Mouse (Mus musculus) limb, embryonic 14.5 days (tissue): ENCODE results near the gene Ifit2. TPM values are rescaled to one million over a fixed set of nuclear protein-coding genes. Genes with fewer than 3 reads are reported as not detected.

ENCODE experiments used
- ATAC-seq: fragments of 200-750 bp; cut with Nextera tagmentation; 2 replicates; pipeline ENCODE4 v1.8.0; 2017; ENCODE audit warnings: low read depth, moderate number of reproducible peaks, moderate TSS enrichment; ENCODE audit not compliant: low FRiP score
- DNase-seq: peaks from one replicate; pipeline ENCODE4 v3.0.0-alpha.2; 2015; ENCODE audit warnings: low spot score
- H3K27ac ChIP-seq: fragments of 300-500 bp; sonication (generic); replicated peaks from 2 replicates; pipeline ENCODE4 v1.5.1; 2014; ENCODE audit warnings: low read depth, mild to moderate bottlenecking, low read length, moderate library complexity, mixed read lengths
- H3K27me3 ChIP-seq: fragments of 300-500 bp; sonication (generic); 2 replicates; pipeline ENCODE4 v1.6.1; 2014; ENCODE audit warnings: low read length, mixed read lengths; ENCODE audit not compliant: control insufficient read depth, insufficient read depth
- H3K36me3 ChIP-seq: fragments of 300-500 bp; sonication (generic); 2 replicates; pipeline ENCODE4 v1.6.1; 2014; ENCODE audit warnings: mild to moderate bottlenecking, low read length, moderate library complexity, mixed read lengths; ENCODE audit not compliant: control insufficient read depth, insufficient read depth
- H3K4me1 ChIP-seq: fragments of 300-500 bp; sonication (generic); 2 replicates; pipeline ENCODE4 v1.6.1; 2014; ENCODE audit warnings: antibody characterized with exemption, low read length, mixed read lengths; ENCODE audit not compliant: control insufficient read depth, insufficient read depth
- H3K4me2 ChIP-seq: fragments of 300-500 bp; sonication (generic); replicated peaks from 2 replicates; pipeline ENCODE4 v1.6.1; 2014; ENCODE audit warnings: low read depth, mild to moderate bottlenecking, low read length, moderate library complexity; ENCODE audit not compliant: severe bottlenecking
- H3K4me3 ChIP-seq: fragments of 300-500 bp; sonication (generic); replicated peaks from 2 replicates; pipeline ENCODE4 v1.5.1; 2014; ENCODE audit warnings: low read length
- H3K9ac ChIP-seq: fragments of 300-500 bp; sonication (generic); 2 replicates; pipeline ENCODE4 v1.6.1; 2014; ENCODE audit warnings: mild to moderate bottlenecking, low read depth, low read length, moderate library complexity; ENCODE audit not compliant: severe bottlenecking
- H3K9me3 ChIP-seq: fragments of 300-500 bp; sonication (generic); 2 replicates; pipeline ENCODE4 v1.6.1; 2016; ENCODE audit warnings: low read length; ENCODE audit not compliant: control insufficient read depth
- POLR2A ChIP-seq: fragments of 200-500 bp; IDR thresholded peaks from 2 replicates; pipeline ENCODE4 v1.8.0; 2012; ENCODE audit warnings: inconsistent platforms, mild to moderate bottlenecking, moderate library complexity, borderline replicate concordance; ENCODE audit not compliant: insufficient read depth, insufficient read length; ENCODE audit errors: extremely low read depth
- WGBS: fragments of 180-500 bp; shearing (Covaris S2); extraction: QIAGEN DNeasy Blood & Tissue Kit; methylation state at CpG from one replicate; pipeline ENCODE4 v1.1.7; 2014; 5-methylcytosine and 5-hydroxymethylcytosine counted together
- polyA plus RNA-seq, 2 experiments: library from polyadenylated mRNA; depleted of rRNA in 1 of 2; stranded (reverse) in 1 of 2; unstranded in 1 of 2; fragments of >200 nt; fragmentation: Nextera tagmentation in 1 of 2; extraction: Ambion mirVana in 1 of 2; gene quantifications; 2 replicates each; pipeline versions ENCODE4 v1.2.1 to v1.2.3; 2012 to 2014

Gene Ifit2
- polyA plus RNA-seq, 2 experiments = 5.3 to 13.5 TPM

GRCm38 (mm10) chr19:34524646-34525045 lies 25.8 kb upstream of the Ifit2 start:
- Histone ChIP-seq H3K27ac (no peak overlapping the region), H3K9me3 (no peaks in the 10 kb centered on the region), H3K4me2 (no peak overlapping the region), H3K4me1 (peaks cover 9% of the 10 kb centered on the region), H3K27me3 (no peaks in the 10 kb centered on the region), H3K36me3 (peaks cover 4% of the 10 kb centered on the region), H3K4me3 (no peak overlapping the region), H3K9ac (no peak overlapping the region)
- 40% methylated on average over 9 of the region's 9 CpGs for WGBS
- no peak for DNase-seq
- TF ChIP-seq POLR2A = no peak
- no peak for ATAC-seq

DNA sequence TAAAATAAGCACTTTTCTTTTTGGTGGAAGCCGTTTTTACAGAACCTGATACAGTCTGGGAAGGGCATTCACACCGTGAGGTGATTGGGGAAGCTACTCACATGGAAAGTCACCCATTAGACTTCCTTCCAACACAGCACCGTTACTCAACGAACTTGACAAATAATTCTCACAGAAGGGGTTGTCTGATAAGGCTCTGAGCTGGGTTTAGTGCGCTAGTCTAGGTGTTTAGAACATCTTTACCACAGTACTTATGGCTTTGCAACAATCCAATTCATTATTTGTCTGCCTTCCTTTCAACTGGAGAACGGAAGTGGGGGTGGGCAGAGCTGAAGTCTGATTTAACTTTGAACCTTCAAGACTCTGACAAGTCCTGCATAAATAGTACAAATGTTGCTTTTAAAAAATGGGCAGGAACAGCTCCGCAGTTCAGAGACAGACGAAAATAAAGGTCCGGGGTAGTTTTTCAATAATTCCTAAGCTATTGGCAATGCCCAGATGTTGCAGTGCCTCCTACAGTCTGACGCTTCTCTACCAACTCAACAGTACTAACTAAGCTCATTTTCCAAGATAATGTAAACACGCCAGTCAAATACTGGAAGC lies 24.1 kb upstream of the Ifit2 start:
- DNase-seq (no peak), ATAC-seq (no peak)
- no peaks in the 10 kb centered on the region for H3K27me3 ChIP-seq
- peak overlapping the region; percentile 60 for H3K4me3 ChIP-seq
- peak overlapping the region; percentile 49 for H3K27ac ChIP-seq
- peaks cover 9% of the 10 kb centered on the region for H3K4me1 ChIP-seq
- H3K9me3 ChIP-seq = no peaks in the 10 kb centered on the region
- TF ChIP-seq POLR2A = no peak
- peak overlapping the region; percentile 63 for H3K4me2 ChIP-seq
- H3K9ac ChIP-seq = peak overlapping the region; percentile 58
- H3K36me3 ChIP-seq = peaks cover 4% of the 10 kb centered on the region
- WGBS = 22% methylated on average over 11 of the region's 11 CpGs

DNA sequence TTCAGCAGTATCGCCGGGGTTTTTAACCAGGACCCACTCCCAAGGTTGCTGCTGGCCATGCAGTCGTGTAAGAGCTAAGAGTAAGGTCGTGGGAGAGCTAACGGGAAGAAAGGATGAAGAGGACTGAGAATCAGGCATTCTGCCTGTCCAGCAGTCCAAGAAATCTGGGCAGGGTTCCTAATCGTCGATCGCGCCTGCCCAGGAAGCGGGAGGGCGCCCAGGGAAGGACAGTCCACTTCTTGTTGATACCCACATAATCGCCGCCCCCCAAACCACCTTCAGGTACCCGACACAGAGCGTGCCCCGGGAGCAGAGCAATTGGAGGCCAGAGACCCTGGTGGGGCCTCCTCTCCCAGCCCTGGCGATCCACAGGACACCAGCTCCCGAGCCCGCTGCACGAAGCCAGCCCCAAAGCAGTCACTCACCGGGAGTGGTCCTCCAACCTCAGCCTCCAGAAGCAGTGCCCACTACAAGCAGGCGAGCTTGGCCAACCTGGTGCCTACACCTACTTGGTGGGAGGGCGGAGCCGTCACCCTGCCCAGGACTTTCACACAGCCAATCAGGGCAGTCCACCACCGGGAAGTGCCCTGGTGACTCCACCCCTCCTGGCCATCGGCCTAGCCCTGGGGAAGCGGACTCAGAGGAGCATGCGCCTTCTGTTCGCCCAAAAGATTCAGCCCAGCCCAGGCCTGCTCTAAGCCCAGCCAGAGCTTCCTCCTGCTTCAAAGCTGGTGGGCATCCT lies 23.4 kb upstream of the Ifit2 start, which contains the start of gene Lipa:
Lipa (minus strand) TSS at position 534 of the 742 bp plus-strand sequence.
- ATAC-seq = peak; percentile 100
- Histone ChIP-seq H3K4me1 (peaks cover 9% of the 10 kb centered on the region), H3K4me2 (peak within 1 kb of the TSS; percentile 63), H3K27ac (peak within 1 kb of the TSS; percentile 49), H3K4me3 (peak within 1 kb of the TSS; percentile 60), H3K36me3 (peaks cover under 1% of the 10 kb centered on the region), H3K9me3 (no peaks in the 10 kb centered on the region), H3K27me3 (no peaks in the 10 kb centered on the region), H3K9ac (peak within 1 kb of the TSS; percentile 58)
- peak; percentile 94 for DNase-seq
- peak; percentile 71; the same call in 1 of the 2 replicates for TF ChIP-seq POLR2A
- 2% methylated on average over 28 of the region's 29 CpGs for WGBS

GRCm38 (mm10) chr19:34532061-34532751 lies 18.3 kb upstream of the Ifit2 start:
- WGBS = 95% methylated on average over 4 of the region's 4 CpGs

DNA sequence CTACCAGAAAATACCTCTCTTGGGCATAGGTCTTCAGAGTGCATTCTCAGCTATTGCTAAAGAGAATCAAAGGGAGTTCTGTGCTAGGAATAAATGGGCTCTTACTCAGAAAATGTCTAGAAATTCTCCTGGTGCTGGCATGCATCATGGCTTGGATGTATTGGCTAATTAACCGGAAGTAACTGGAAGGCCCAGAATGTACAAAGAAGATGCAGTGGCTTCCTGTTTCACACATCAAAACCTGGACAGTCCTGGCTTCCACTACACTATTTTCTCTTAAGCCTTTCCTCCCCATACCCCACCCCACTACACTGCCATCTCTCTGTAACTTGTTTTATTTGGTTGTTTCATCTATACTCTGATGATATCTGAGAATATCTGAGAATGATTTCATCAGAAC lies 11.1 kb upstream of the Ifit2 start:
- WGBS = 65% methylated on average over 1 of the region's 1 CpGs
- TF ChIP-seq POLR2A = no peak
- ATAC-seq (no peak), DNase-seq (no peak)
- no peaks in the 10 kb centered on the region for H3K9me3 ChIP-seq
- H3K36me3 ChIP-seq = no peaks in the 10 kb centered on the region
- no peak overlapping the region for H3K4me2 ChIP-seq
- no peaks in the 10 kb centered on the region for H3K4me1 ChIP-seq
- H3K9ac ChIP-seq = no peak overlapping the region
- no peak overlapping the region for H3K4me3 ChIP-seq
- H3K27ac ChIP-seq = no peak overlapping the region
- no peaks in the 10 kb centered on the region for H3K27me3 ChIP-seq

More at GRCm38 (mm10) chr19:34532061-34532751, 18.3 kb upstream of the Ifit2 start:
- ATAC-seq (no peak), DNase-seq (no peak)
- H3K36me3 ChIP-seq = no peaks in the 10 kb centered on the region
- H3K9ac ChIP-seq = no peak overlapping the region
- no peak for TF ChIP-seq POLR2A
- no peak overlapping the region for H3K27ac ChIP-seq
- H3K27me3 ChIP-seq = no peaks in the 10 kb centered on the region
- no peak overlapping the region for H3K4me3 ChIP-seq
- H3K4me1 ChIP-seq = no peaks in the 10 kb centered on the region
- no peaks in the 10 kb centered on the region for H3K9me3 ChIP-seq
- no peak overlapping the region for H3K4me2 ChIP-seq
